Mouse (Mus musculus) cortical plate, adult 2 months (tissue): ENCODE data around the gene Syt3.

Source experiments
- CTCF ChIP-seq: fragments of 200-500 bp; IDR thresholded peaks from 2 replicates; pipeline ENCODE4 v1.5.1; 2011; ENCODE audit warnings: mild to moderate bottlenecking, control low read depth, low read length; ENCODE audit not compliant: insufficient read depth; ENCODE audit errors: extremely low read depth
- POLR2A ChIP-seq: fragments of 200-500 bp; IDR thresholded peaks from 2 replicates; pipeline ENCODE4 v1.6.1; 2011; ENCODE audit warnings: mild to moderate bottlenecking, low read length, control low read depth; ENCODE audit not compliant: insufficient read depth; ENCODE audit errors: extremely low read depth

- TF ChIP-seq CTCF (no peak), POLR2A (peak; percentile 79)
Measured at GRCm38 (mm10) chr7:44405346-44406014, 21.6 kb downstream of the Syt3 start.
